Mouse (Mus musculus) cerebellum, adult 2 months (tissue): ENCODE measurements around the gene Syf2. TPM values are rescaled to one million over a fixed set of nuclear protein-coding genes. Genes with fewer than 3 reads are reported as not detected.
"Not testable (repeated sequence)": the region's sequence is repeated elsewhere in the genome, so short reads cannot be mapped to it uniquely, and the experiment has no call there.

ENCODE experiments used
- DNase-seq, 2 experiments: peaks; one replicate each; pipeline ENCODE4 v3.0.0; 2021
- H3K27ac ChIP-seq: fragments of 200-500 bp; 2 replicates; pipeline ENCODE4 v1.5.1; 2012; ENCODE audit warnings: low read length, control low read depth, inconsistent platforms; ENCODE audit not compliant: insufficient read depth
- H3K27me3 ChIP-seq: fragments of 200-500 bp; 2 replicates; pipeline ENCODE4 v1.6.1; 2012; ENCODE audit warnings: inconsistent platforms, mild to moderate bottlenecking, low read length, moderate library complexity; ENCODE audit not compliant: control insufficient read depth, insufficient read depth
- H3K4me1 ChIP-seq: fragments of 200-500 bp; 2 replicates; pipeline ENCODE4 v1.6.1; 2011; ENCODE audit warnings: low read length; ENCODE audit not compliant: control insufficient read depth, insufficient read depth
- H3K4me3 ChIP-seq: fragments of 200-500 bp; replicated peaks from 2 replicates; pipeline ENCODE3; 2011; ENCODE audit warnings: mild to moderate bottlenecking, low read depth, low read length, control low read depth; ENCODE audit not compliant: insufficient read depth
- CTCF ChIP-seq: fragments of 200-500 bp; IDR thresholded peaks from 2 replicates; pipeline ENCODE4 v1.5.1; 2011; ENCODE audit warnings: low read depth, mild to moderate bottlenecking, control low read depth, low read length, moderate library complexity, borderline replicate concordance; ENCODE audit not compliant: insufficient read depth
- POLR2A ChIP-seq: fragments of 200-500 bp; IDR thresholded peaks from 2 replicates; pipeline ENCODE4 v1.6.1; 2011; ENCODE audit warnings: low read length, control low read depth, borderline replicate concordance; ENCODE audit not compliant: insufficient read depth
- WGBS: fragments of 180-500 bp; shearing (Covaris S2); methylation state at CpG from one replicate; pipeline ENCODE4 v1.1.7; 2018; 5-methylcytosine and 5-hydroxymethylcytosine counted together
- polyA plus RNA-seq: library from polyadenylated mRNA; depleted of rRNA; stranded (reverse); fragments of >200 nt; gene quantifications from 2 replicates; pipeline ENCODE4 v1.2.3, GENCODE M21; 2012; rRNA removed

Gene Syf2
- polyA plus RNA-seq = 95.4 and 99.7 TPM in 2 replicates

GRCm38 (mm10) chr4:134930684-134931481 is at the start of gene Syf2:
Gene Syf2, plus strand, starts transcription at chr4:134930898.
- 1% methylated on average over 68 of the region's 68 CpGs for WGBS
- peak within 1 kb of the TSS; percentile 91 for H3K4me3 ChIP-seq
- H3K27me3 ChIP-seq = no peaks in the 10 kb centered on the region
- peak; percentile 95 to 96 for DNase-seq
- no peaks in the 10 kb centered on the region; the same call in 1 of the 2 replicates for H3K4me1 ChIP-seq
- no peak for TF ChIP-seq CTCF
- peak; percentile 73; the same call in 1 of the 2 replicates for TF ChIP-seq POLR2A
- peak within 1 kb of the TSS; percentile 83 for H3K27ac ChIP-seq

DNA sequence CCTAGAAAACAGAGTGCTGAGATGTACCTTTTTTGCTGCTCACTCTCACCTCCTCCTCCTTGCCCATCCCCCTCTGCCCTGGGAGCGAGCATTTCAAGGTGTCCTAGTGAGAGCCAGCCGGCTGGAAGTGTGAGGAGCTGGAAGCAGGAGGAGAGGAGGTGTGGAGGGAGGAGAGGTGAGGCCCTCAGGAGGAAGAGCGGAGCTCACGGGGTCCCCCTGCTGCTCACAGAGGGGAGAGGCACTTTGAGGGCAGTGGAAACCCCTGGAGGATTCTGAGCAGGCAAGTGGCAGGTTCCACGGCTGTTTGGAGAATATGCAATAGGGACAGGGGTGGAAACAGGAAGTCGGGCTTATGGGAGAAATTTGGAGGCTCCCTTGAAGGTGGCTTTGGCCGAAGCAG is 47.4 kb upstream of the Syf2 start:
- Histone ChIP-seq H3K27ac (no peak overlapping the region), H3K27me3 (no peaks in the 10 kb centered on the region), H3K4me1 (0 out of 2 replicates have a peak, but pooled peaks cover 4% of the 10 kb centered on the region), H3K4me3 (no peak overlapping the region)
- DNase-seq = peak in 1 of 2 experiments; percentile 30
- 38% methylated on average over 7 of the region's 7 CpGs for WGBS
- TF ChIP-seq CTCF (peak; percentile 50; the same call in 1 of the 2 replicates), POLR2A (no peak)

- TF ChIP-seq POLR2A = no peak
- no peak for TF ChIP-seq CTCF
Observed at GRCm38 (mm10) chr4:134883808-134884207, 46.9 kb upstream of the Syf2 start.

DNA sequence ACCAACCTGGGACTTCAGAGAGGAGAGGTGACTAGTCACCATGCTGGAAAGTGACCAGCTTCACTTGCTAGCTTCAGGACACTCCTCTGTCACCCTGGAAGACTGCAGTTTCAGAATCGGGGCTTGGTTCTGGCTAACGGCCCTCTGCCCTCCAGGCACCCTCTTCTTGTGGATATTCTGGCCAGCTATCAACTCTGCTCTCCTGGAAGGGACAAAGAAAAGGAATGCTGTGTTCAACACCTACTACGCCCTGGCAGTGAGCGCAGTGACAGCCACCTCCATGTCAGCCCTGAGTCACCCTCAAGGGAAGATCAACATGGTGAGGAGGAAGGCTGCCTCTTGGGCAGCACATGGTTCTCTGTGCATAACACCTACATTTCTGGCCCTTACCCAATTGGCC is 46.3 kb upstream of the Syf2 start:
- WGBS = 75% methylated on average over 4 of the region's 4 CpGs
- no peak for DNase-seq

More at GRCm38 (mm10) chr4:134883808-134884207, 46.9 kb upstream of the Syf2 start:
- DNase-seq = no peak
- Histone ChIP-seq H3K4me1 (0 out of 2 replicates have a peak, but pooled peaks cover 4% of the 10 kb centered on the region), H3K27me3 (no peaks in the 10 kb centered on the region), H3K27ac (no peak overlapping the region), H3K4me3 (no peak overlapping the region)
- WGBS = 75% methylated on average over 10 of the region's 10 CpGs

GRCm38 (mm10) chr4:134892096-134892495 is 38.6 kb upstream of the Syf2 start:
- no peaks in the 10 kb centered on the region for H3K27me3 ChIP-seq
- WGBS = 8% methylated on average over 6 of the region's 6 CpGs
- no peak overlapping the region for H3K4me3 ChIP-seq
- peak; percentile 52; the same call in 1 of the 2 replicates for TF ChIP-seq CTCF
- TF ChIP-seq POLR2A = no peak
- DNase-seq = peak; percentile 71 to 79
- peaks cover 3% of the 10 kb centered on the region; the same call in 1 of the 2 replicates for H3K4me1 ChIP-seq
- no peak overlapping the region for H3K27ac ChIP-seq

More for the DNA sequence above, 46.3 kb upstream of the Syf2 start:
- Histone ChIP-seq H3K27me3 (no peaks in the 10 kb centered on the region), H3K4me1 (0 out of 2 replicates have a peak, but pooled peaks cover 4% of the 10 kb centered on the region), H3K4me3 (no peak overlapping the region), H3K27ac (no peak overlapping the region)
- no peak for TF ChIP-seq CTCF
- TF ChIP-seq POLR2A = no peak

DNA sequence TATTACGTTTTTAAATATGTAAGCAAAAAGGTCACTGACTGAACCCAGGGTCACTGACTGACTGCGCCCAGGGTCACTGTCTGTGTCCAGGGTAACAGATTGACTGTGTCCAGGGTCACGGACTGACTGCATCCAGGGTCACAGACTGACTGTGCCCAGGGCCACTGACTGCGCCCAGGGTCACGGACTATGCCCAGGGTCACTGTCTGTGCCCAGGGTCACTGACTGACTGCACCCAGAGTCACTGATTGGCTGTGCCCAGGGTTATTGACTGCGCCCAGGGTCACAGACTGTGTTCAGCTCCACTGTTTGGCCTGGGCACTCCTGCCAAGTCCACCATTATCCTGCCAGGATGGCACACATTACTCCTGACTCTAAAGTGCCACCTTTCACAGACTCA is 33.4 kb upstream of the Syf2 start:
- Histone ChIP-seq H3K4me3 (no peak overlapping the region), H3K27ac (no peak overlapping the region), H3K4me1 (peaks cover 11% of the 10 kb centered on the region), H3K27me3 (no peaks in the 10 kb centered on the region)
- DNase-seq = no peak
- TF ChIP-seq CTCF (no peak), POLR2A (no peak)
- 87% methylated on average over 6 of the region's 6 CpGs for WGBS

DNA sequence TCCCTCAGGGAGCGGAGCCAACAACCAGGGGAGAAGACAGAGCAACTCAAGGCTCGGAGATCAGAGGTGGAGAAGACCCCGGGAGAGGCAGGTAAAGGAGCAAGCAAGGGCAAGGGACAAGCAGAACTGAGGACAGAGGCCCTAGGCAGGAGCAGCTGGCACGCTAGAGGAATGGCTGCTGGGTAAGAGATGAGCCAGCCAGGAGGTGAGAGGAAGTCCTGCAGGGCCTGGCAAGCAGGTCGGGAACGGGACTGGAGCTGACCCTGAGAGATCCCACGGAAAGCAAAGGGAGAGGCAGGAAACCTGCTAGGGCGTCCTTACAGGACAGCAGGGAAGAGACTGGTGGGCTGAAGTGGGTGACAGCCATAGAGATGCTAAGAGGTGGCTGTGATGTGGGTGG is 29.6 kb upstream of the Syf2 start:
- peak; percentile 54 to 62 for DNase-seq
- Histone ChIP-seq H3K27ac (peak overlapping the region; percentile 81), H3K27me3 (no peaks in the 10 kb centered on the region), H3K4me3 (no peak overlapping the region), H3K4me1 (peaks cover 18% of the 10 kb centered on the region)
- WGBS = 39% methylated on average over 8 of the region's 8 CpGs
- TF ChIP-seq POLR2A = no peak
- TF ChIP-seq CTCF = no peak

DNA sequence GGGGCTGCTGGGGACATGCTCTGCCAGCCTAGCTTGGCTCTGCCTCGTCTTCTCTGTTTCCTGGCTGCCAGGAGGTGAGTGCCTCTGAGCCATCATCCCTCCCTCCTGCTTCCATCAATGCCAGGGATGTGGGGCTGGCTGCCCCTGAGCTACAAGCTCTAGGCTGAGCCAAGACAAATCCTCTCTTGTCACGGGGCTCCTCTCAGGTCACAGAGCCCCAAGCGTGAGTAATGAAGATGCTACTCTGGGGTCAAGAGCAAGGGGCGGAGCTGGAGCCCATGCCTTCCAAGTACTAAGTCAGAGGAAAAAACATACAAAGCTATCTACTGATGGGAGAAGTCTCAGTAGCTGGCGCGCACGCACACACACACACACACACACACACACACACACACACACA is 27.7 kb upstream of the Syf2 start:
- Histone ChIP-seq H3K27ac (no peak overlapping the region), H3K4me3 (no peak overlapping the region), H3K27me3 (no peaks in the 10 kb centered on the region), H3K4me1 (peaks cover 18% of the 10 kb centered on the region)
- WGBS = 62% methylated on average over 7 of the region's 7 CpGs
- DNase-seq = no peak
- TF ChIP-seq POLR2A (no peak), CTCF (no peak)

GRCm38 (mm10) chr4:134911406-134911805 is 19.3 kb upstream of the Syf2 start:
- H3K4me3 ChIP-seq, H3K4me1 ChIP-seq, DNase-seq, H3K27me3 ChIP-seq, H3K27ac ChIP-seq: not testable (repeated sequence)
- WGBS = 98% methylated on average over 8 of the region's 8 CpGs
